Mouse (Mus musculus) cerebellum, adult 2 months (tissue): ENCODE data around the gene Itgb7. TPM values are rescaled to one million over a fixed set of nuclear protein-coding genes. Genes with fewer than 3 reads are reported as not detected.

ENCODE experiments used
- DNase-seq, 2 experiments: peaks; one replicate each; pipeline ENCODE4 v3.0.0; 2021
- H3K27ac ChIP-seq: fragments of 200-500 bp; 2 replicates; pipeline ENCODE4 v1.5.1; 2012; ENCODE audit warnings: low read length, control low read depth, inconsistent platforms; ENCODE audit not compliant: insufficient read depth
- H3K27me3 ChIP-seq: fragments of 200-500 bp; 2 replicates; pipeline ENCODE4 v1.6.1; 2012; ENCODE audit warnings: inconsistent platforms, mild to moderate bottlenecking, low read length, moderate library complexity; ENCODE audit not compliant: control insufficient read depth, insufficient read depth
- H3K4me1 ChIP-seq: fragments of 200-500 bp; 2 replicates; pipeline ENCODE4 v1.6.1; 2011; ENCODE audit warnings: low read length; ENCODE audit not compliant: control insufficient read depth, insufficient read depth
- H3K4me3 ChIP-seq: fragments of 200-500 bp; replicated peaks from 2 replicates; pipeline ENCODE3; 2011; ENCODE audit warnings: mild to moderate bottlenecking, low read depth, low read length, control low read depth; ENCODE audit not compliant: insufficient read depth
- CTCF ChIP-seq: fragments of 200-500 bp; IDR thresholded peaks from 2 replicates; pipeline ENCODE4 v1.5.1; 2011; ENCODE audit warnings: low read depth, mild to moderate bottlenecking, control low read depth, low read length, moderate library complexity, borderline replicate concordance; ENCODE audit not compliant: insufficient read depth
- POLR2A ChIP-seq: fragments of 200-500 bp; IDR thresholded peaks from 2 replicates; pipeline ENCODE4 v1.6.1; 2011; ENCODE audit warnings: low read length, control low read depth, borderline replicate concordance; ENCODE audit not compliant: insufficient read depth
- WGBS: fragments of 180-500 bp; shearing (Covaris S2); methylation state at CpG from one replicate; pipeline ENCODE4 v1.1.7; 2018; 5-methylcytosine and 5-hydroxymethylcytosine counted together
- polyA plus RNA-seq: library from polyadenylated mRNA; depleted of rRNA; stranded (reverse); fragments of >200 nt; gene quantifications from 2 replicates; pipeline ENCODE4 v1.2.3, GENCODE M21; 2012

Itgb7 gene
- polyA plus RNA-seq, 1 experiment = 5.2 TPM

GRCm38 (mm10) chr15:102256431-102257201 is 24.9 kb upstream of the Itgb7 start:
- no peak for TF ChIP-seq CTCF
- no peak for TF ChIP-seq POLR2A
- Histone ChIP-seq H3K4me3 (peak overlapping the region; percentile 70), H3K4me1 (no peaks in the 10 kb centered on the region), H3K27me3 (no peaks in the 10 kb centered on the region), H3K27ac (peak overlapping the region; percentile 22; the same call in 1 of the 2 replicates)
- WGBS = 12% methylated on average over 22 of the region's 22 CpGs
- no peak for DNase-seq

GRCm38 (mm10) chr15:102255547-102256255 is 24.0 kb upstream of the Itgb7 start:
- Histone ChIP-seq H3K4me1 (no peaks in the 10 kb centered on the region), H3K27me3 (no peaks in the 10 kb centered on the region), H3K27ac (no peak overlapping the region), H3K4me3 (no peak overlapping the region)
- TF ChIP-seq CTCF (no peak), POLR2A (no peak)
- no peak for DNase-seq
- WGBS = 64% methylated on average over 14 of the region's 14 CpGs

GRCm38 (mm10) chr15:102250521-102250920 is 18.8 kb upstream of the Itgb7 start:
- no peak overlapping the region for H3K4me3 ChIP-seq
- no peak for DNase-seq
- no peaks in the 10 kb centered on the region for H3K4me1 ChIP-seq
- no peaks in the 10 kb centered on the region for H3K27me3 ChIP-seq
- TF ChIP-seq CTCF (no peak), POLR2A (no peak)
- 63% methylated on average over 5 of the region's 5 CpGs for WGBS
- no peak overlapping the region for H3K27ac ChIP-seq

GRCm38 (mm10) chr15:102249967-102250366 is 18.2 kb upstream of the Itgb7 start:
- H3K27me3 ChIP-seq = no peaks in the 10 kb centered on the region
- H3K4me1 ChIP-seq = no peaks in the 10 kb centered on the region; the same call in 1 of the 2 replicates
- no peak for TF ChIP-seq CTCF
- no peak for TF ChIP-seq POLR2A
- no peak overlapping the region for H3K4me3 ChIP-seq
- no peak overlapping the region for H3K27ac ChIP-seq
- 67% methylated on average over 9 of the region's 9 CpGs for WGBS
- DNase-seq = no peak

- H3K4me3 ChIP-seq = no peak overlapping the region
- no peak for DNase-seq
- no peak for TF ChIP-seq CTCF
- no peak for TF ChIP-seq POLR2A
- no peaks in the 10 kb centered on the region for H3K27me3 ChIP-seq
- no peaks in the 10 kb centered on the region; the same call in 1 of the 2 replicates for H3K4me1 ChIP-seq
- no peak overlapping the region for H3K27ac ChIP-seq
- 25% methylated on average over 13 of the region's 13 CpGs for WGBS
Observed at GRCm38 (mm10) chr15:102249251-102249691, 17.5 kb upstream of the Itgb7 start.

GRCm38 (mm10) chr15:102248812-102249191 is 17.1 kb upstream of the Itgb7 start:
- WGBS = 65% methylated on average over 3 of the region's 3 CpGs
- no peaks in the 10 kb centered on the region for H3K27me3 ChIP-seq
- H3K4me3 ChIP-seq = no peak overlapping the region
- no peak for TF ChIP-seq POLR2A
- no peak for TF ChIP-seq CTCF
- no peak overlapping the region for H3K27ac ChIP-seq
- no peaks in the 10 kb centered on the region; the same call in none of the 2 replicates for H3K4me1 ChIP-seq
- no peak for DNase-seq

- Histone ChIP-seq H3K27ac (no peak overlapping the region), H3K27me3 (no peaks in the 10 kb centered on the region), H3K4me3 (peak overlapping the region; percentile 27), H3K4me1 (no peaks in the 10 kb centered on the region; the same call in none of the 2 replicates)
- whole genome bisulfite sequencing = 48% methylated on average over 8 of the region's 8 CpGs
- TF ChIP-seq POLR2A = no peak
- no peak for TF ChIP-seq CTCF
- DNase-seq = no peak
Observed at GRCm38 (mm10) chr15:102248131-102248811, 16.5 kb upstream of the Itgb7 start.
